Mouse (Mus musculus) left cerebral cortex, adult 2 months (tissue): ENCODE measurements at regions not wholly inside any gene's neighbourhood (a gene's known extent, or its start where the extent isn't known, plus 50 kb on each side); places are given as distances from the start of the nearest gene placed in this dataset.
A peak's percentile ranks its signal among the peaks of the same experiment; 100 is the strongest.
"Not testable (repeated sequence)": the region's sequence is repeated elsewhere in the genome, so short reads cannot be mapped to it uniquely, and the experiment has no call there.

ENCODE experiments used
- DNase-seq, 2 experiments: peaks; one replicate each; pipeline ENCODE4 v3.0.0; 2021 to 2022; ENCODE audit warnings: low spot score in 2 of 2, mixed read lengths in 1 of 2; ENCODE audit errors: extremely low spot score in 1 of 2
- H3K27ac ChIP-seq: fragments of 200-600 bp; 2 replicates; pipeline ENCODE4 v1.8.1; 2022
- H3K4me3 ChIP-seq: fragments of 200-600 bp; 2 replicates; pipeline ENCODE4 v1.8.1; 2022
- CTCF ChIP-seq: fragments of 200-600 bp; IDR thresholded peaks from 2 replicates; pipeline ENCODE4 v1.8.1; 2022; ENCODE audit warnings: antibody characterized with exemption, mild to moderate bottlenecking, moderate library complexity
- intact Hi-C: fragments of 180-260 bp; cut with DNase I; formaldehyde crosslinking; loops from one replicate; pipeline ENCODE4 v1.15.1; 2025

- H3K27ac ChIP-seq: no peak overlapping the region
- no peak for DNase-seq
- no peak for TF ChIP-seq CTCF
- H3K4me3 ChIP-seq: no peak overlapping the region
- intact Hi-C loops: no loop called here
Measured at GRCm38 (mm10) chr2:55182416-55182815, 253.4 kb upstream of the Kcnj3 start.

- no peak for TF ChIP-seq CTCF
- H3K27ac ChIP-seq: no peak overlapping the region
- intact Hi-C loops: no loop called here
- H3K4me3 ChIP-seq: no peak overlapping the region
- DNase-seq: no peak
Measured at GRCm38 (mm10) chr2:55206891-55207290, 228.9 kb upstream of the Kcnj3 start.

- Histone ChIP-seq H3K27ac (peak overlapping the region; percentile 24; the same call in 1 of the 2 replicates), H3K4me3 (no peak overlapping the region)
- intact Hi-C loops: no loop called here
- TF ChIP-seq CTCF: no peak; the same call in 1 of the 2 replicates
- no peak for DNase-seq
Measured at GRCm38 (mm10) chr2:55208620-55209019, 227.2 kb upstream of the Kcnj3 start.

GRCm38 (mm10) chr2:55209848-55210390, 225.9 kb upstream of the Kcnj3 start:
- no peak for DNase-seq
- intact Hi-C loops: no loop called here
- Histone ChIP-seq H3K27ac (no peak overlapping the region), H3K4me3 (no peak overlapping the region)
- TF ChIP-seq CTCF: no peak

- intact Hi-C loops: no loop called here
- H3K27ac ChIP-seq: no peak overlapping the region
- TF ChIP-seq CTCF: no peak
- H3K4me3 ChIP-seq: no peak overlapping the region
- no peak for DNase-seq
Measured at GRCm38 (mm10) chr2:55211281-55211680, 224.5 kb upstream of the Kcnj3 start.

- no peak overlapping the region for H3K27ac ChIP-seq
- no peak overlapping the region for H3K4me3 ChIP-seq
- no peak for DNase-seq
- TF ChIP-seq CTCF: no peak
- intact Hi-C loops: no loop called here
Measured at GRCm38 (mm10) chr2:55222046-55222445, 213.7 kb upstream of the Kcnj3 start.

- H3K27ac ChIP-seq, intact Hi-C loops, H3K4me3 ChIP-seq, DNase-seq: not testable (repeated sequence)
Measured at GRCm38 (mm10) chr2:55222741-55223140, 213.0 kb upstream of the Kcnj3 start.

GRCm38 (mm10) chr2:55228131-55228797, 207.5 kb upstream of the Kcnj3 start:
- intact Hi-C loops: no loop called here
- Histone ChIP-seq H3K27ac (no peak overlapping the region), H3K4me3 (no peak overlapping the region)
- TF ChIP-seq CTCF: no peak
- DNase-seq: peak in 1 of 2 experiments; percentile 12

GRCm38 (mm10) chr2:55231841-55232240, 203.9 kb upstream of the Kcnj3 start:
- DNase-seq: no peak
- intact Hi-C loops: no loop called here
- Histone ChIP-seq H3K27ac (no peak overlapping the region), H3K4me3 (no peak overlapping the region)
- no peak for TF ChIP-seq CTCF

GRCm38 (mm10) chr2:55253134-55253533, 182.6 kb upstream of the Kcnj3 start:
- Histone ChIP-seq H3K4me3 (no peak overlapping the region), H3K27ac (no peak overlapping the region)
- no peak for TF ChIP-seq CTCF
- intact Hi-C loops: no loop called here
- DNase-seq: no peak

- intact Hi-C loops: no loop called here
- DNase-seq: no peak
- Histone ChIP-seq H3K4me3 (no peak overlapping the region), H3K27ac (no peak overlapping the region)
- no peak for TF ChIP-seq CTCF
Measured at GRCm38 (mm10) chr2:55262721-55263278, 173.0 kb upstream of the Kcnj3 start.

GRCm38 (mm10) chr2:55263847-55264449, 171.8 kb upstream of the Kcnj3 start:
- no peak overlapping the region for H3K4me3 ChIP-seq
- TF ChIP-seq CTCF: no peak
- intact Hi-C loops: no loop called here
- no peak for DNase-seq
- H3K27ac ChIP-seq: no peak overlapping the region
